Mouse (Mus musculus) cerebellum, postnatal 10 days (tissue): ENCODE results near the gene Yap1.

Experiments used
- DNase-seq, 2 experiments: peaks; one replicate each; pipeline ENCODE4 v3.0.0; 2021; ENCODE audit warnings: mixed read lengths in 2 of 2

The Yap1 gene

DNA sequence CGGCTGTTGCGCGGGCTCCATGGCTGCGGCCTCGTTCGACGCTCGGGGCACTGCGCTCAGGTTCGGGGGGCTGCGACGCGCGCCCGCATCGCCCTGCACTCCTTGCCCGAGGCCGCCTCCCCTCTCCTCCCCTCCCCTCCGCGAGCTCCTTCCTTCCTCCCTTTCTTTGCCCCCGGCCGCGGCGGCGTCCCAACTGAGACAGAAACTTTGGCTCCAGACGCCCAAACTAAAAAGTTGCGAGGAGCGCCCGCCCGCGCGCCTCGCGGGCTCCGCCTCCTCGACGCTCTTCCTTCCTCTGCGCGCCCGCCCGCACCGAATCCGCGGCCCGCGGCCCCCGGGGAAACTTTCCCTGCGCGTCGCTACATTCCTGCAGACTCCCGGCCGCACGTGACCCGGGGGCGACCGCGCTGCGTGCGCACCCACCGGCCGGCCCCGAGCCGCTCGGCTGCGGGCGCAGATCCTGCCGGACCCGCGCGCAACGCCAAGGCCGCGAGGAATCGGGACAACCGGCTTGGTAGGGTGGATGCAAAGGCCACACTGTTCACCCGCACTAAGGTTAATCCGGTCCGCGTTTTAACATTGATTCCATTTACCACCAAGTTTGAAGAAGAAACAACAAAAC lies at the start of gene Yap1:
Yap1 (minus strand) TSS at position 227 of the 622 bp plus-strand sequence.
- DNase-seq: peak; percentile 81 to 87

DNA sequence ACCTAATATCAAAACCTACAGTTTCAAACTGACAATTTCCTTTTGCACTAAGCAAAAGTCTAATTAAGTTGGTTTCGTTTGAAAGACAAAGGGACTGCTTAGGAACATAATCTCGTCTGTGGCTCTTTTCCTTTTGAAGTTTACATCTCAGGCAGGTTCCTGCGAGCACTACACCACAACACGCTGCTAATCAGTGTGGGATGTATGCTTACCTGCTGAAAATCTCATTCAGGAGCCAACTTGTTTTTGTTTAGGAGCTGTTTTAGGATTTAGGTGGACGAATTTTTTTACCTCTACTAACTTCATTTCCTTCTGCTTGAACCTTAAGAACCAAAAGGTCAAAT lies 38.6 kb upstream of the Yap1 start:
- DNase-seq: no peak

DNA sequence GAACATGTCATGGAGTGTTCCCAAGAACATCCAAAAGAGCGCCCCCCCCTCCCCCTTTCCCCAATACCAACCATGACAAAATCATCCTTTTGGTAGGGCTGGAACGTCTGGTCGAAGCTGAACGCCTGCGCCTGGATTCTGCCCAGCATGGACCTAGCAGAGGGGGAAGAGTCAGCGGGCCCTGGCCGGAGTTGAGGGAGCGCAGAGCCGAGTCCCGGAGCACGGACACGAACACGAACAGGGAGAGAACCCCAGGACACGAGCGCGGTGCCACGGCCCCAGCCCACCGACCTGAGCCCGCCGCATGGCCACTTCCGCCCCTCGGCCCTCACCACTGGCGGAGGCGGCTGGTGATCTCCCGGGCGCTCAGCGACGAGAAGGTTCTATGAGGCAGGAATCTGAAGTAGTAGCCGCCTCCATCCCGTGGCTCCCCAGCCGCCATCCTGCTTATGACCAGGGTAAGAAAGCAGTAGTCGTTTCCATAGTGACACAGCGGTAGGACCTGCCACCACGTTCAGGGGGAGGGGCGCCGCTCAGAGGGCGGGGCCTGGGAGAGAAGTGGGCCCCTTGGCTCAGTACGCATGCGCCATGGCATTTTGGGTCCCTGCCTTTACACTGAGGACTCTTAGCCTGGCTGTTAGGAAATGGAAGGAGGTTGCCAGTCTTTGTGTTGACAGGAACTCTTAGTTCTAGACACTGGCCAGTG lies 38.1 kb upstream of the Yap1 start, which contains the start of gene Cfap300:
Cfap300 (minus strand) TSS at position 486 of the 706 bp plus-strand sequence.
- peak; percentile 99 for DNase-seq

DNA sequence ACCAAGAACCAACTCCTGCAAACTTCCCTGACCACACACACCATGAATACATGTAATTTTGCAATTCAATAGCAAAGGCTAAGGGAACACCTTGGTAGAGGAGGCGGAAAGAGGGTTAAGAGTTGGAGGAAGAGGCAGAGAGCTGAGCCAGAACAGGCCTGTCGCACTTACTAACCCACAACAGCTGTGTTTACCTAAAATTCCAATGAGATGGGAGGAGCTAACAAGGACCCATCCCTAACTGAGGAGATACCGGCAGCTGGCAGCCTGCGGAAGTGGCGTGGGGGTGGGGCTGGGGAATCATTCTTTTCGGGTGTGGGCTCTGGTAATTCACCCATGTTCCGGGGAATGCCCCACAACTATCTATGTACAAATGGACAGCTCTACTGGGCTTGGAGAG lies 31.1 kb upstream of the Yap1 start:
- no peak for DNase-seq

DNA sequence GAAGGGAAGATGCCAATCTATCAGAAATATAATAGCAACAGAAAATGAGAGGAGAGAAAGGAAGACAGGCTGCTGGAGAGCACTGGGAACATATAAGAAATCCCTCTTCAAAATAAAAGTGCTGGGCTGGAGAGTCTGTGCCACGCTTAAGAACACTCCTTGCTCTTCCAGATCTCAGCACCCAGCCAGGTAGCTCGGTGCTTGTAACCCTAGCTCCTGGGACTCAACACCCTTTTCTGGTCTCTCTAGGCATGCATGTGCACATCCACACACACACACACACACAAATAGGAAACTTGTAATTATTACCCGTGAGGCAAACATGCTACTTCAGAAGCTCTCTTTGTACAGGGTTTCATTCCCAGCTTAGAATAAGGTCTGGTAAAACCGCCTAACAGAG lies 30.7 kb upstream of the Yap1 start:
- DNase-seq: no peak

DNA sequence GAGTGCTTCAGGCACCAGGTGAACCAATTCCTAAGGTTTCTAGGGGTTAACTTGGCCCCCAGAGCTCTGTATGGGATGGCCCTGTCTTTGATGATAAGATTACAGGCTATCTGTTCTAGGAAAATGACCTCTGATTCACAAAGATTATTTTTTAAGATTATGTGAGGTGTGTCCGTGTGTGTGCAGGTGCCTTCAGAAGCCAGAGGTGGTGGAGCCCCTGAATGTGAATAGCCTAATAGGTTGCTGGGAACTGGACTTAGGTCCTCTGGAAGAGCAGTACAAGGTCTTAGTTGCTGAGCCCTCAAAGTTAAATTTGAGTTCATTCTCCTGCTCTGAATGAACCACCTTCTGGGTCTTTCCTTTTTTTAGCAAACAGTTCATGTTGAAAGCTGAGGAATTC lies 29.7 kb upstream of the Yap1 start:
- DNase-seq: no peak

DNA sequence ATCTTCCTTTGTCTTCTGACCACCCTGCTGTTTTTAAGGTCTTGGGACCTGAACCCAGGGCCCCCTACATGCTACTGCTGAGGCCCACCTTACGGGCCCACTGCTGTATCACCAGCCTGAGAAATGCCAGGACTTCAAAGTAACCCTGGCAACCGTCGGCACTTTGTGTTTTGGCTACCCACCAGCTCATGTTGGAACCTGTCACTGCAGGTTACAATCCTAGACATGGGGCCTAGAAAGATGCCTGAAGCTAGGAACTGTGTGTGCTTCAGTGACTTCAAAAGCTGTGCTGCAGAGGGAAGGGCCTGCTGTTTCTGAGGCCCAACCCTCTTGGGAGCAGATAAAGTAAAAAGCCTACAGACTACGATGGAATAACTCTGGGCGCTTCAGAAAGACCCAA lies 28.5 kb upstream of the Yap1 start:
- peak; percentile 53 to 65 for DNase-seq

DNA sequence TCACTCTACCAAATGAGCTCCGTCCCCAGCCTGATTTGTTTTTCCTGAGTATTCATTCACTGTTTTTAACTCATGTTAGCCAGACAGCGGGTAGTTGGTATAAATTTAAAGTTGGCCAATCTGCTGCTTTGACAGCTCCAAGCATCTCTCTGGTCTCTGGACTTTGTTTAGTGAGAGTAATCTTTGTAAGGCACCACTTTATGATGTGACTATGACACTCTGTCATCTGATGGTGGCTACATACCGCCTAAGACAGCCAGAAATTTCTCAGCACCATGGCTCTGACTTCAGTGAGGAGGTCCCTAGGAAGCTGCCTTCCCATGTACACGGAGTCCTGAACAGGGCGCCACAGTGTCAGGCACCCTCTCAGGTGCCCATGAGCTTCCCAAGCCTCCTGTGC lies 14.2 kb upstream of the Yap1 start:
- no peak for DNase-seq

DNA sequence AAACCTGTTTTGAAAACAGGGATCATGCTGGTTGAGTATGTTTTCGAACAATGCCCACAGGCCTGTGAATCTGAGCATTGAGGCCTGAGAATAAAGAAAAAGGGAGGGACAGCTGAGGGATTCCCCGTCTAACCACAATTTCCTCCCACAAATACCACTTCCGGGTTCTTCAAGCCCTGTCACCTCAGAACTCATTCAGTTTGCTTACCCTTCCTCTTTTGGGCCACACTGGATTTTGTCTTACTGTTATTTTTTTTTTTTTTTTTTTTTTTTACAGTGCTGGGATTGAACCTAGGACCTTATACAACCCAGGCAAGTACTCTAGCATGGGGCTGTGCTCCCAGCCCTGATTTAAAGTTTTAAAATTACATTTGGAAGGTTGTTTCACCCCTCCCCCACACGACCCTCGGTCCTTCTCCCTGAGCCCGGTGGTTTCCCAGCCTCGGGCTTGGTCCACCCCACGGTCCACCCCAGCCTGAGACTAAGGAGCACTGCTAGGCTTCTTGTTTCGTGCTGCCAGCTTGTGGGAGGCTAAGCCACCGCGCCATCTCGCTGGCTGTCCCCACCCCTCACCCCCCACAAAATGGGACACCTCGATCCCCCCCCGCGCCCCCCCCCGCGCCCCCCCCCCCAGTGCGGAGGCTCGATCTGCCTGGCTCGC lies 13.0 kb upstream of the Yap1 start:
- DNase-seq: peak; percentile 30 to 36

DNA sequence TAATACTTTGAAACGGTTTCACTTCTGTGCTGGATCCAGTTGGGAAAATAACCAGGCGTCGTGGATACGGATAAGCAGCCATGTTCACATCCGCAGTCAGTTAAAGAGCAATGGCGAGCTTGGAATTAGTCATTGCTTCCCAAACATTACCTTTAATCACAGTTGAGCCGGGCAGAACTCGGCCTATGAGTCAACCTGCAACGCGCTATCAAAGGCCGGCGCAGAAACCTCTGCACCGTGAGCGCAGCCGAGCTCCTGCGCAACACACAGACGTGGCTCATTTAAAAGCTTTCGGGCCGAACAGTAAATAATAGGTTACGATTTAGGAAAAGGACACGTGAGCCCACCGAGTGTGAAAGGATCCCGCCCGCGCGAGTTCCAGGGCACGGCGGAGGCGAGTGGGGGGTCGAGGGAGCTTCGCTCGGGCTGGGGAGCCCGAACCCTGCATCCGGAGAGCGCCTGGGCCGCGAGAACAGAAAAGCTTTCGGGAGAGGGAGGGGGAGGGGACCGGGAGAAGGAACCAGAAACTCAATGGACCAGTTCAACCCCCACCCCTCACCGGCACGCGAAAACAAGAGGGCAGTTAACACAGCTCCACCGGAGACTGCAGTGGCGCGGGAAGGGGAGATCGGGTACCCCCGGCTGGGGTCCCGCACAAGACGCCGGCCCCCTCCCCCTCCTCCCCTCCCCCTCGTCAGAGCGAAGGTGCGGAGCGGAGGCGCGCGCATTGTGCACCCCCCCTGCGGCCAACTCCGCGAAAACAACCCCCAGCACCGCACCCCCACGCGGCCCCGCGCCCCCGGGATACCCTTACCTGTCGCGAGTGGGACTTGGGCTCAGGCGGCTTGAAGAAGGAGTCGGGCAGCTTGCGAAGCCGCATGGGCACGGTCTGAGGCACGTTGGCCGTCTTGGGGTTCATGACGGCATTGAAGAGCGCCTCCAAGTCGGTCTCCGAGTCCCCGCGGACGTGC lies 810 bp downstream of the Yap1 start:
- peak; percentile 66 to 69 for DNase-seq

DNA sequence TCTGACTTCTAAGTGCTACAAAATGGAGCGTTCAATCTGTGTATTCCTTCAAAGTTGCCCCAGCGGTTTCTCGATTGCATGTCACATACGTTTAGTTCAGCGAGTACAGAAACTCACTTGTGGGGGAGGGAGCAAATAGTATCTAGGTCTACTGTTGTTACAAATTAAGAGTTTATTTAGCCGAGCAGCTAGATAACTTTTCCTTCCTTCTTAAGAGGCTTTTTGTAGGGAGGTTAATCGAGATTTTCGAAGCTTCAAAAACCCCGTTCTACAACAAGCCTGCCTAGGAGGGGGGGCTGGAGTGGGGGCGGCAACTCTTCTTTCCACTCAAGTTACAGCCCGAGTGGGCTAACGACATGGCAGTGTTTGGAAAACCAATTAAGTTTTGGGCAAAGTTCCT lies 1.6 kb downstream of the Yap1 start:
- peak; percentile 19 to 25 for DNase-seq

DNA sequence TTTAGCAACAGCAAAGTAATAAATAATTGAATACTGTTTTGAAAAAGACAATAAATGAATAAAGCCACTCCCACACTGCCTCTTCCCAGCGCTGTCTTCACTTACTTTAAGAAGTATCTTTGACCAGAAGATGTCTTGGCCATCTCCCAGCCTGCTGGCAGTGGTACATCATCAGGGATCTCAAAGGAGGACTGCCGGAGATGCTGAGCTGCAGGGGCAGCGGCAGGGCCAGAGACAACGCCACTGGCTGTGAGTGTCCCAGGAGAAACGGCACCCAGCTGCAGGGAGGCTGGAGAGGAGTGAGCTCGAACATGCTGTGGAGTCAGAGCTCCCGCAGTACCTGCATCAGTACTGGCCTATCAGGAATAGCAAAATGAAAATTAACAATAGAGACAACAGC lies 3.0 kb downstream of the Yap1 start:
- peak; percentile 39 to 57 for DNase-seq

DNA sequence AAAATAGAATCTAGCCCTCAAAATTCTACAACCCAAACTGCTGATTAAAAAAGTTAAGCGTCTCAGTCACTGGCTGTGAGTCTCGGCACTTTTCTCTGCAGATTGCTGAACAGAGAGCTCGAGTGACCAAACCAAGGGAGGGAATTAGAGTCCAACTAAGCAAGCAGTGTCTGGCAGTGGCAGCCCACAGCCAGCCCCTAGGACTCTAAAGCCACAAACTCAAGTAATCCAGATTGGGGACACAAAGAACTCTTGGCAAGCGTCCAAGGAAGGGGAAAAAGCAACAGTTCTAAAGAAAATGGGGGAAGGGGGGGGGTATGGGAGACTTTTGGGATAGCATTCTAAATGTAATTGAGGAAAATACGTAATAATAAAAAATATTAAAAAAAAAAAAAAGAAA lies 10.1 kb downstream of the Yap1 start:
- DNase-seq: peak; percentile 16 to 17

DNA sequence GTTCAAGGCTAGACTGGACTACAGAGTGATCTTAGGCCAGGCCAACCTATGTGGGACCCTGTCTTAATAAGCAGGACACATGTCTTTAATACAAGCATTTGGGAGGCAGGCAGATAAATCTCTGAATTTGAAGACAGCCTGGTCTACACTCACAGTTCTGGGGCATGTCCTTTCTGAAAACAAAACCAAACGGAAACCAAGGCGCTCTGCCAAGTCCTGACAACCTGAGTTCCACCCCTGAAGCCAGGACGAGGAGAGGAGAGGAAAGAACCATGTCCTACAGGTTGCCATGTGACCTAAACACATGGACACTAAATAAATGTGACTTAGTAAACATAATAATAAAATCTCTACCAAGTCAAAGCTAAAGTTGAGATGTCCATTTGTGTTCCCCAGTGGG lies 11.7 kb downstream of the Yap1 start:
- DNase-seq: no peak

DNA sequence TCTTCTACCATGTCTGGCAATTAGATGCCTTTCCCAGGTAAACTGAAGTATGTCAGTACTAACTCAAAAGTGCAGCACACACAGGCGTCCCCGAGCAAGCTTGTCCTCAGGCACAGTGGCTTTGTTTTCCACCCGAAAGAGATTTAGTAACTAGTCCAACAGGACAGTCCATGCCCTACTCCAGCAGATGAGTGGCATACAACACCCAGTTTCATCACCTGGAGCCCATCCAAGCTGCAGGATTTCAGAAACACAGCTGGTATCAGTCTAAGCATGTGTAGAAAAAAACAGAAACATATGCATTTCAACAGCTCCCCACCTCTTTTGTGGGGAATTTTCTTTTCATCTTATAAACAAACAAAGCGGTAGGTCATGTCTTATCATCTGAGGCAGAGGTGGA lies 13.5 kb downstream of the Yap1 start:
- no peak for DNase-seq

DNA sequence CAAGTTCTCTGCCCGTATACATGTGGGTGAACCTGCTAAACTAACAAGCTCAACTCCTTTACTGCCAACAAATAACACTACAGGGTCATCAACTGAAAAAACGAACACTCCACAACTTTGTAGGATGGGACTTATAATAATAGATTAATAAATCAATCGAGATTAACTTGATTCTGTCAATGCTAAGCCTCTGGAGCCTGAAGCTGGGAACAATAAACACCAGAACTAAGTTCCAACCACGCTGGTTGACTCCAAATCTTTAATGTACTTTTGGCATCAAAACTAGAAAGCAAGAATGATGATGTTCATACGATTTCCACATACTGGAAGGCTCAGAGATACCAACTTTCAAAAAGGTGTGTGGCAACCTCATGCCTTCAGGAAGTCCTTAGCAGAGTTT lies 17.3 kb downstream of the Yap1 start:
- no peak for DNase-seq

DNA sequence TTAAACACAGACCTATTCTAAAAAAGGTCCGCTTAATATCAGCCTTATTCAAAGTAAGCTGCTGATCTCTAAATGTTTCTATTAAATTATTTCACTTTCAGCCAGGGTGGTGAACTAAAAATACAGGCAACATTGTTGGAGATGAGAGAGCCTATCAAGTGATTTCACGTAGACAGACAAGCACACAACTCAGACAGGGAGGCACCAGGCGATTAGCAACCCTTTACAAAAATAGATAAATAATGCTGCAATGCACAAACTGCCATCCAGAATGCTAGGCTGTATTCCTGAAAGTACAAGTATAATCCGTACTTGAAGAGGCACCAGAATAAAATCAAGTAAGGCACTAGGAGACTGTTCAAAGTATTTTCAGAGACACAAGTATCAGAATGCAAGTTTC lies 20.1 kb downstream of the Yap1 start:
- DNase-seq: no peak

DNA sequence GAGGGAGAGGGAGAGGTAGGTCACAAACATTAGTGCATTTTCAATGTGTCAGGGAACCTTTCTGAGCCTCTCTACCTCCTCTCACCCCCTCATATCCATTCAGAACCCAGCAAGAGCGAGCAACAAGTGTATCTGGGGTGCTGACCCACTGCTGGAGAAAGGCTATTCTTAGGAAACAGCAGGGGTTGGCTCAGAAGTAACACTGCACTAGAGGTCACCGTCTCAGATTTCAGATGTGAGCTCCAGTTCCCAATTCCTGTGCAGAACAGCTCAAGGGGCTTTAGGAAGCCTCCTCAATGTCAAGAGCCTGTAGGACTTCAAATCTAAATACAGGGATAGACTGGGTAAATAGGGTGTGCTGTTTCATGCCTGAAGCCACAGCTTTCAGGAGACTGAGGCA lies 20.7 kb downstream of the Yap1 start:
- DNase-seq: no peak

DNA sequence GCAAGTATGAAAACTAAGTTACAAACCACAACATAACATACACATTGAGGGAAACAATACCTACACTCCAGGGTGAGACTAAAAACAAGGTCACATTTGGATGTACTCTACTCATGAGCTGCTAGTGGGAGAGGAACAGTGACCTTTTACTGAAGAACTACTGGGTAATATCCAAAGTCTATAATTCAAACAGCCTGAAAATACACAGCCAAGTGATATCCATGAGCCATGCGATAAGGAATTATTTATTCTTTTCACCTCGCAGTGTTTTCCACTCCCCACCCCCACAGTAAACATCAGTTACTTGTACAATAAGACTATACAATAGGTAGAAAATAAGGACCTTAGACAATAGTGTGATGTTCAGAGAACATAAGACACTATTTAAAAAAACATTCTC lies 24.2 kb downstream of the Yap1 start:
- no peak for DNase-seq

DNA sequence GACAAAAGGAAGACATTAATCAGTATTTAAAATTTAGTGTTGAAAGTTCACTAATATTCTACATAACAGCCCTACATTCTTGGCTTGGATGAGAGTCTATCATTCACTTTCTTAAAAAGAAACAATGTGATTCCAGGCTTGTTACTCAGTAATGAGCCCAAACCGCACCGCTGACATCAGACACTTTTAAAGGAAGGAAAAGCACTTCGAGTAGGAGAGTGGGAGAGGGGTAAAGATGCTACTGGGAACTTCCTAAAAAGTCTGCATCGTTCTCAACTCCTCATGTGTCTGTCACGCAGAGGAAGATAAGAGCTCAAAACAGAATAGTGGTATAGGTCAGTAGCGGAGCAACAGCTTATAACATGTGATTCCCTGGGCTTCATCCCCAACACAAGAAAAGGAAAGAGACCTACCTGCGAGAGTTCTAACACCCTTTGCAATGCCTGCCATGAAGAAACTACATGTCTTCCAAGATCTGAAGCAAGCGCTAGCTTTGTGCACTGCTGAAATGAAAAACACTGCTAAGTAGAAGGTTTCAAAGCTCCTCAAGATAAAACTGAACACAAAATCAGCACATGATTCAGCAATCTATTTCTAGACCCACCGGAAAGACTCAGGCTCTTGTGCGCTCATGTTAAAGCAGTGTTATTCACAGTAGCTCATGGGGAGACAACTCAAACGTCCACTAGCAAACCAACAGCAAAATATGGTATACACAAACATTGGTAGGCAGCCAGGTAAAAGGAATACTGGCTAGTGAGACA lies 25.1 kb downstream of the Yap1 start:
- no peak for DNase-seq

DNA sequence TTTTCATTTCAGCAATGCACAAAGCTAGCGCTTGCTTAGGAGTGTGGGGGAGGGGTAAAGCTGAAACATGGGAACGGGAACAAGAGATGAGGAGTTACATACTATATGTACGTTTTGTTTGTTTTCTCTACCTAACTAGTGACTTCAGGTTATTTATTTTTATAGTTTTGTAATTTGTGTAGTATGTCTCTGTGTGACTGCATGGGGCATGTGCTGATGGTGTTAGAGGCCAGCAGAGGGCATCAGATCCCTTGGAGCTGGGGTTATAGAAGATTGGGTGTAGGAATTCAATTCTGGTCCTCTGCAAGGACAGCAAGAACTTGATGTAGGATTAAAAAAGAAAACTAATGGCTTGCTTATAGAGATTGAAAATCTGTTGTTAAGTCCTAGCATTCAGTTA lies 25.9 kb downstream of the Yap1 start:
- DNase-seq: no peak

DNA sequence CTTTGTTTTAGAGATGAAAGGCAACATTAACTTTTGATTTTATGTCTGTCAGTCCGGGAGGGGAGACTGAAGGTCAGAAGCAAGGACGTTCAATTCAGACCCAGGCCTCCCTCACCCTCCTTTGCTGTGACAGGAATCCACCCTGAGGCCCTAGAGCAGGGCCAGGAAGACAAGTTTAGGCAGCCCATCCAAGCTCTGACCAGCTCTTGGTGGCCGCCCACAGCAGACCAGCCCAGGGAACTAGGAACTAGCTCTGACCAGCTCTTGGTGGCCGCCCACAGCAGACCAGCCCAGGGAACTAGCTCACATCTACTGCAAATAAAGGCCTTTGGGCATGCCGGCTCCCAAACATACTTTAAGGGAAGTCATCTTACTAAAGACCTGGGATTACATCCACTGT lies 26.8 kb downstream of the Yap1 start:
- no peak for DNase-seq
